Mouse (Mus musculus) ES-E14 (cell line): ENCODE data around the gene Ttc32.

Experiments
- MAFK ChIP-seq: IDR thresholded peaks from 2 replicates; pipeline ENCODE4 v1.6.1; 2014; ENCODE audit warnings: mild to moderate bottlenecking, low read depth, low read length, inconsistent platforms; ENCODE audit not compliant: insufficient read depth
- ZC3H11A ChIP-seq: IDR thresholded peaks from 2 replicates; pipeline ENCODE4 v1.6.1; 2012; ENCODE audit warnings: low read depth, mild to moderate bottlenecking, inconsistent platforms, low read length, borderline replicate concordance

DNA sequence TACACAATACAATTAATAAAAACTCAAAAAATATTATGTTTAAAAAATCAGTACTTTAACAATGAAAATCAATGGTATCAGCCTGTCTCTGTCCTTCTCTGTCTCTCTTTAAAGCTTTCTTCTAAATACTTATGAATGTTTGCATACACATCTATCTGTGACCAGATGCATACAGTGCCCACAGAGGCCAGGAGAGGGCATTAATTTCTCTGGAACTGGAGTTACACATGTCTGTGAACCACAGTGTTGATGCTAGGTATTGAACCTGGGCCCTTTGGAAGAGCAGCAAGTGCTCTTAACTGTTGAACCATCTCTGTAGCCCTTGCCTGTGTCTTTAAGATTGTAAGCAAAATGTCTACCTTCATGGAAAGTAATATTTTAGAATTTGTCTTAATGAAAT lies 3.3 kb downstream of the Ttc32 start:
- TF ChIP-seq MAFK (no peak), ZC3H11A (no peak)
